Mouse (Mus musculus) CD4-positive, CD25-positive, alpha-beta regulatory T cell, adult 4 months (primary cell): ENCODE measurements at regions not wholly inside any gene's neighbourhood (a gene's known extent, or its start where the extent isn't known, plus 50 kb on each side); places are given as distances from the start of the nearest gene placed in this dataset.

Experiments
- ATAC-seq: one replicate; pipeline ENCODE4 v1.8.0; 2017

DNA sequence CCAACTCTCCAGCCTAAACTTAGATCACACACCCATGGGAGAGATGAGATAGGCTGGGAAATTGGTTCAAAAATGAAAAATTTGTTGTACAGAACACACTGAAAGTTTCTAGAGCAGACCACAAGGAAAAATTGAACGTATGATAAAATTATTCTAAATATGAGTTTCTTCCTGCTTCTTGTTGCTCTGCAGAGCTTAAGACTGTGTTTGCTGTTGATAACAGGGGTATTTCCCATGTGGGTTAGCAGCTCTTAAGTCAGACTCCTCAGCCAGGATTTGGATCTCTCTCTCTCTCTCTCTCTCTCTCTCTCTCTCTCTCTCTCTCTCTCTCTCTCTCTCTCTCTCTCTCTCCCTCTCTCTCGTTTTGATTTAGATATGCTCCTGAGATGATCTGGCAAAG is 173.5 kb upstream of the Stt3b start:
- ATAC-seq = peak; percentile 64

- no peak for ATAC-seq
Measured at GRCm38 (mm10) chr9:115484408-115484807, 174.2 kb upstream of the Stt3b start.

DNA sequence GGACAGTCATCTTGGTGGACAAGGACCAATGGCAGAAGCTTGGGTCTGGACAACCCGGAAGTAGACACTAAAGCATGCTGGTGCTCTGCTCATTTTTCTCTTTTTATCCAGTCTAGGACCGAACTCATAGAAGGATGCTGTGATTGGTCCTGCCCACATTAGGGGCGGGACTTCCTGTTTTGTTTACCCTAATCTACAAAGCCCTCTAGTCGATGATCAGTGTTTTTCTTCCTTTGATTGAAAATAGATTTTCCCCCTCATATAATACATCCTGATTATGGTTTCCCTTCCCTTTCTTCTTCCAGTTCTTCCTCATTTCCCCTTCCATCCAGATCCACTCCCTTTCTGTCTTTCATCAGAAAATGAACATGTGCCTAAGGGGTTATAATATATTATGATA is 175.0 kb upstream of the Stt3b start:
- ATAC-seq = no peak

DNA sequence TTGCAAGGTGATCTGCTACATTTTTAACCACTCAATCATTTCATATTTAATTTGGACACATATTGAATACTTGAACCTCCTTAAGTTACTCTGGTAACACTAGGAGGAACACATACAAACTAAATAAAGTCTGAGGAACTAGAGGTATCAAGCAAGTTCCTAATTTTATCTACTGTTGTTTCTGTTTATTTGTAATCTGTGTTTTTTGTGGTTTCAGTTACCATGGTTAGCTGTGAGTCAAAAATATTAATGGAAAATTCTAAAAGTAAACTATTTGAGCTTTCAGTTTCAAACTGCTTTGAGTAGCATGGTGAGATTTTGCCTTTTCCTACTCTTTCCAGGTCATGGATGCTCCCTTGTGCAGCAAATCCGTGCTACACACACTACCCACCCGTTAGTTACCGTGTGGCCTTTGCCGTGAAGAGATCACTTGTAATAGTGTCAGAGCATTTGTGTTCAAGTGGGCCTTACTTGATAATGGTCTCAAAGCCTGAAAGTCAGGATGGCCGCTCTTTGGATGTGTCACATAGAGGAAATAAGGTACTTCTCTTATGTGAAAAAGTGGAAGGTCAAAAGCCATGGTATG is 177.0 kb upstream of the Stt3b start:
- ATAC-seq = peak; percentile 26

GRCm38 (mm10) chr9:115488913-115489809 is 178.9 kb upstream of the Stt3b start:
- peak; percentile 55 for ATAC-seq

GRCm38 (mm10) chr9:115492431-115493171 is 182.4 kb upstream of the Stt3b start:
- ATAC-seq = peak; percentile 82

DNA sequence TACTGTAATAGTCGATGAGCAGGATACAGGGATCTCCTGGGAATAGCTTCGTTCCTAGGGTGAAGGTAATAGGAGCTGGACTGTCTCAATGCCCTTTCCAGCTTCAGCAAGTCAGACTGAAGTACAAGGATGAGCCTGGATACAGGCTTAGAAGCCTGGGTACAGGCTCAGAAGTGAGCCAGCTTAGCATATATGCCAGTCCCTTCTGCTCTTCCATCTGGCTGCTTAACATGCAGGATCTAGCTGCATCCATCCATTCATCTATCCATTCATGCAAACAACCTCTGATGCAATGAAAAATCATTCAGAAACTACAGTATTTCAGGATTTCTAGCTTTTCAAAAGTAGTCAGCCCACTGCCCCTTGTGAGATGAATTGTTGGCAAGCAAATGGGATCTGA is 183.5 kb upstream of the Stt3b start:
- ATAC-seq = no peak

DNA sequence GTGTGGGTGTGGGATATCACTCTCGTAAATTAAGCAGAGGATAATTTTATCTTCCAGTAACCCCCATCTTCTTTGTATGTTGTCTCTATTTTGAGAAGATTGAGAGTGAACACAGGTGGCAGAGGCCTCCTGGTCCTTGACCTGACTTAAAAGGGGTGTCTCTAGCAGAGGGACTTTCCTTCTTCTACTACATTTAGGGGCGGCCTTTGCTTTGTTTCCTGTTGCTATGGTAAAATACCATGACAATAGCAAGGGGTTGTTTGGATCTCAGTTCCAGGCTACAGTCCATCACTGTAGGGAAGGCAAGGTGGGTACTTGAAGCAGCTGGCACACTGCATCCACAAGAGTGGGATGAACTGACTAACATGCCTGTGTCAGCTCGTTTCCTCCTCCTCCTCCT is 189.3 kb upstream of the Stt3b start:
- peak; percentile 96 for ATAC-seq

DNA sequence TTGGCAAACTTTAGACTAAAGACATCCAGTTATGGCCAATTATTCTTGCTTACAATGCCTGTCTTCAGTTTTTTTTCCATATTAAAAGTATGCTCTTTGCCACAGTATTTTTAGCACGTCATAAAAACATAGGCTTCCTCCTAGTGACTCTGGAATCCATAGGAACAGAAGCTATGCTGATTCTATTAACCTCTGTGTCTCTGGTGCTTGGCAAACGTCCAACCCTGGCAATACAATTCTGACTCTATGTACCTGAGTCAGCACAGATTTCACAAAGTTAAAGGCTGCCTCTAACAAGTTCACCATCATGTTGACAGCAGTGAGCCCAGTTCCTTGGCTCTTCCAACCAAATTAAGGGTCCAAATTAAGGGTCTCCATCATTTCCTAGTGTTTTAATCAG is 194.6 kb upstream of the Stt3b start:
- no peak for ATAC-seq

DNA sequence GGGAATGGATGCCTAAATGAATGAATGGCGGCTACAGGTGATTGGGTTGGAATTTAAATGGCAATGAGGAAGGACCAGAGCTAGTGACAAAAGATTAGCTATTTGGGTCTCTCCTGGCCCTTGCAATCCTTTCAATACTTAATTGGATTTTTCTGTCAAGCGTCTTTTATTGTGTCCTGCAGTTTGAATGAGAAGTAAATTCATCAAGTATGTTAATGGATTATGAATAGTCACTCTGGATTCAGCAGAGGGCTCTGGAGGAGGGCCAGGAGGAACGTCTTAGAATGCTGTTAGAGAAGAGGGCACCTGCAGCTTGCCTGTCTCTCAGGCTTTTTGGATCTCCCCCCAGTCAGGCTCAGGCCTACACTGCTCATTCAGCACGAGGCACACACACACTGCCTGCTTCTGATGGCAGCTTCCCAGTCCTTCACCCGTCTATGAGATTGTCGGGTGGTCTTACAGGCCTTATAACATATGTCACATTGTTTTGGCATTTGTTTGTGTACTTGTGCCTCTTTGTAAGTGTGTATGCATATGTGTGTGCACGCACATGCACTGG is 197.0 kb upstream of the Stt3b start:
- ATAC-seq = no peak

GRCm38 (mm10) chr9:115512835-115513629 is 202.8 kb upstream of the Stt3b start:
- no peak for ATAC-seq

- ATAC-seq = no peak
Measured at GRCm38 (mm10) chr9:115517903-115518302, 207.7 kb upstream of the Stt3b start.

DNA sequence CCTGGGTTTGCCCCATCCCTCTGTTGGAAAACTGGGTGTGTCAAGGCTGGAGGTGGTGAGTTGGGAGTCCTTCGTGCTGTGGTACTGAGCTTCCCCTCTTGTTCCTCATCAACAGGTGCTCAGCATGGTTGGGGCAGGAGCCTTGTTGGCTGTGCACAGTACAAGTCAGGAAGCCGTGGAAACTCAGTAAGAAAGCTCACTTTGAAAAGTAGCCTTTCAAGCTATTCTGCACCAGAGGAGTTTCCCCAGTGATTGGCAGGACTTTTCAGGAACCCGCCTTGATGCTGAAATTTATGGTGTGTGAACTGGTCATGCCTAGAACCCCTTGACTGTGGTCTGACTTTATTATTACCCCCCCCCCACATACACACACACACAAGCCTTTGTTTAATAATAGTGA is 213.9 kb upstream of the Stt3b start:
- no peak for ATAC-seq

- no peak for ATAC-seq
Measured at GRCm38 (mm10) chr9:115524591-115524990, 214.4 kb upstream of the Stt3b start.

DNA sequence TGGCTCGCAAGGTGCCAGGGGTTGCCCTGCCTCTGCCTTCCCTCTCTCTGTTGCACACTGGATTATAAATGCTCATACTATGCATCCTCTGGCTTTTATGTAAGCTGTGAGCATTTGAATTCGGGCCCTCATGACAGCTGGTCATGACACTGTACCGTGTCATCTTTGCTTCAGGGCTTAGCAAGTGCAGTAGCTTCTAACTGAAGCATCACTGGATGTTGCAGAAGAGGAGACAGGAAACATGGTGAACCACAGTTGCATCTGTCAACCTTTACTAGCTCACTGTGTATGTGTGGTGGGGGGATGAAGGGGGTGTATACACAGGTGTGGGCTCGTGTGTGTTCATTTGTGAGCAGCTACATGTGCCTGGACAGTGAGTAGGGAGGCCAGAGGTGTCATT is 216.1 kb upstream of the Stt3b start:
- ATAC-seq = peak; percentile 82

GRCm38 (mm10) chr9:115526981-115527380 is 216.8 kb upstream of the Stt3b start:
- no peak for ATAC-seq

DNA sequence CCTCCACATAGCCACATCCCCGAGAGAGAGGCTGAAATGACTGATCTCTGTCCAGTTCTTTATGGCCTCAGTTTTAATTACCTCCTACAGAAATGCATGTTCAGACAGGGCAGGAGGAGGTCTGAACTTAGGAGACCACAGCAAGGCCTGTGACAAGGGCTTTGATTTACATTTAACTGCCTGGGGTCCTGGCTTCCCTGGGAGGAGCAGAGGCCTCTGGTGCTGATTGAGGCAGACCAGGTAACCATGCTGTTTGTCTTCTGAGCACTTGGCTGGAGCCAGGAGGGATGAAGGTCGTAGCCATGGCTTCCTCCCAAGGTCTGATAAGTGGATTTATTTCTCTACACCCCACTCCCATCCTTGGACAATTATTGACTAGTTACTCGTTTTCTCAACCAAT is 224.0 kb upstream of the Stt3b start:
- no peak for ATAC-seq

GRCm38 (mm10) chr9:115543665-115544064 is 233.4 kb upstream of the Stt3b start:
- ATAC-seq = no peak

DNA sequence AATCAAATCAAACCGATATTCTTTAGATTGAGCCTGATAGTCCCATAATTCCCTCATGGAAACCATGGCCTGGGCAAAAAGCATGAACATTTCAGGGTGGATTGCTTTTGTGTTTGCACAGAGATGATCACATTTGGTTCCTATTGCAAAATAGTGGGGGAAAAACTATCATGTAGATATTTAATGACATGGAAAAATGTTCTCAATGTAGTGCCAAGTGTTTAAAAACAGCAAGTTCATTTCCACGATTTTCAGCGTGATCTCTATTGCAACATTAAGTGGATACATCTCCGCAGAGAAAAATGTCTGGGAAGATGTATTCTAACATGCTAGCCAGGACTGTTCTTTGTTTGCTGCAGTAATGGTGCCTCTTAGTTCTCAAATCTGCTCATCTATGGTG is 235.0 kb upstream of the Stt3b start:
- ATAC-seq = no peak

GRCm38 (mm10) chr9:115545792-115546191 is 235.6 kb upstream of the Stt3b start:
- no peak for ATAC-seq

DNA sequence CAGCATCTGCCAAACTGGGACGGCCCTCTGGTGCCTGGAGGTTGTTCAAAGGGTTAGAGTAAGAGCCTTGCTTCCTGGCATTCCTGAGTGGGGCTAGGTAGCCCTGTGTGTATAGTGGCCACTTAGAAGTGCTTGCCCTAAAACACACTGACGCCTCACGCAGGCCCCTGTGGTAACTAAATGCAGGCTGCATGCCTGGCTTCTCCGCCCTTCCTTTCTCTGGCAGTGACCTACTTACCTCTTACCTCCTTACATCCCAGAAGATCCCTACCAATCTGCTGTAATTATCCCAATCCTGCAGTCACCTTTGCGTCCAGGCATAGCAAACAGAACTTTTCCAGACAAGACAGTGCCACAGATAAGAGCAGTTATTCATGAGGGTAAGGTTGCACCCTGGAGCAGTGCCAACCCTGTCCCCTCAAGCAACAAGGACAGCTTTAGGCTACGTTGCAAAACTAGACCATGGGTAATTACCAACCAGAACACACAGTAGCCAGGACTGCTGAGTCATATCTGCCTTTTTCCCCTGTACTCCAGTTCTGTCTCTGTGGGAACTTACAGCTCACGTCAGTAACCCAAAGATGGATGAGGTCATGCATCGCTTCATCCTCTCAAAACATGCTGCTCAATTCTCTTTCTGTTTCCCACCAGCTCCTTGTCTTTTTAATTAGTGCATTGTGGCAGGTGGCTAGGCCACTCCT is 237.6 kb upstream of the Stt3b start:
- ATAC-seq = no peak
